Mouse (Mus musculus): Measurements from ENCODE around the gene Fam234b. TPM values are rescaled to one million over a fixed set of nuclear protein-coding genes. Genes with fewer than 3 reads are reported as not detected.

Gene Fam234b
- polyA plus RNA-seq, 1 experiment from 2014 or later = 32.5 TPM

- no peak overlapping the region for H3K9ac ChIP-seq (ENCODE audit: low read depth, low read length)
- 69% methylated on average over 4 of the region's 4 CpGs for WGBS
- DNase-seq (ENCODE audit: low spot score) = no peak
Observed at GRCm38 (mm10) chr6:135161356-135161755, 36.4 kb upstream of the Fam234b start.

GRCm38 (mm10) chr6:135162311-135162710, 35.5 kb upstream of the Fam234b start:
- Histone ChIP-seq H3K4me2 (replicated peaks; ENCODE audit: low read depth, low read length) (no peak overlapping the region), H3K9ac (ENCODE audit: low read depth, low read length) (no peak overlapping the region), H3K27ac (ENCODE audit: low read depth, low read length) (no peak overlapping the region), H3K4me1 (replicated peaks; ENCODE audit: control insufficient read depth, insufficient read depth, low read length) (no peaks in the 10 kb centered on the region), H3K36me3 (ENCODE audit: control insufficient read depth, insufficient read depth, low read length) (no peaks in the 10 kb centered on the region), H3K9me3 (ENCODE audit: control insufficient read depth, low read length) (no peaks in the 10 kb centered on the region), H3K27me3 (ENCODE audit: control insufficient read depth, insufficient read depth, low read length) (no peaks in the 10 kb centered on the region), H3K4me3 (ENCODE audit: low read depth, low read length) (no peak overlapping the region)
- ATAC-seq (ENCODE audit: low FRiP score) (no peak), DNase-seq (ENCODE audit: low spot score) (no peak)
- 85% methylated on average over 3 of the region's 3 CpGs for WGBS

More at GRCm38 (mm10) chr6:135161356-135161755, 36.4 kb upstream of the Fam234b start:
- Histone ChIP-seq H3K36me3 (ENCODE audit: control insufficient read depth, insufficient read depth, low read length) (no peaks in the 10 kb centered on the region), H3K27ac (ENCODE audit: low read depth, low read length) (no peak overlapping the region), H3K4me1 (replicated peaks; ENCODE audit: control insufficient read depth, insufficient read depth, low read length) (no peaks in the 10 kb centered on the region), H3K4me3 (ENCODE audit: low read depth, low read length) (no peak overlapping the region), H3K9me3 (ENCODE audit: control insufficient read depth, low read length) (no peaks in the 10 kb centered on the region), H3K4me2 (replicated peaks; ENCODE audit: low read depth, low read length) (no peak overlapping the region), H3K27me3 (ENCODE audit: control insufficient read depth, insufficient read depth, low read length) (no peaks in the 10 kb centered on the region)
- no peak for ATAC-seq (ENCODE audit: low FRiP score)

- no peaks in the 10 kb centered on the region for H3K9me3 ChIP-seq (ENCODE audit: control insufficient read depth, low read length)
- ATAC-seq (ENCODE audit: low FRiP score) = no peak
- no peaks in the 10 kb centered on the region for H3K27me3 ChIP-seq (ENCODE audit: control insufficient read depth, insufficient read depth, low read length)
- 87% methylated on average over 4 of the region's 4 CpGs for WGBS
- no peaks in the 10 kb centered on the region for H3K36me3 ChIP-seq (ENCODE audit: control insufficient read depth, insufficient read depth, low read length)
- no peak for DNase-seq (ENCODE audit: low spot score)
- H3K27ac ChIP-seq (ENCODE audit: low read depth, low read length) = no peak overlapping the region
- no peaks in the 10 kb centered on the region for H3K4me1 ChIP-seq (replicated peaks; ENCODE audit: control insufficient read depth, insufficient read depth, low read length)
- H3K4me3 ChIP-seq (ENCODE audit: low read depth, low read length) = no peak overlapping the region
- H3K9ac ChIP-seq (ENCODE audit: low read depth, low read length) = no peak overlapping the region
- H3K4me2 ChIP-seq (replicated peaks; ENCODE audit: low read depth, low read length) = no peak overlapping the region
Observed at GRCm38 (mm10) chr6:135162861-135163260, 34.9 kb upstream of the Fam234b start.

GRCm38 (mm10) chr6:135165191-135165590, 32.6 kb upstream of the Fam234b start:
- no peak for ATAC-seq (ENCODE audit: low FRiP score)
- no peak for DNase-seq (ENCODE audit: low spot score)
- WGBS = 72% methylated on average over 3 of the region's 3 CpGs
- H3K4me1 ChIP-seq (replicated peaks; ENCODE audit: control insufficient read depth, insufficient read depth, low read length) = no peaks in the 10 kb centered on the region
- no peaks in the 10 kb centered on the region for H3K36me3 ChIP-seq (ENCODE audit: control insufficient read depth, insufficient read depth, low read length)
- no peaks in the 10 kb centered on the region for H3K27me3 ChIP-seq (ENCODE audit: control insufficient read depth, insufficient read depth, low read length)
- H3K27ac ChIP-seq (ENCODE audit: low read depth, low read length) = no peak overlapping the region
- no peaks in the 10 kb centered on the region for H3K9me3 ChIP-seq (ENCODE audit: control insufficient read depth, low read length)
- H3K4me3 ChIP-seq (ENCODE audit: low read depth, low read length) = no peak overlapping the region
- H3K4me2 ChIP-seq (replicated peaks; ENCODE audit: low read depth, low read length) = no peak overlapping the region
- H3K9ac ChIP-seq (ENCODE audit: low read depth, low read length) = no peak overlapping the region

- no peak overlapping the region for H3K27ac ChIP-seq (ENCODE audit: low read depth, low read length)
- no peaks in the 10 kb centered on the region for H3K36me3 ChIP-seq (ENCODE audit: control insufficient read depth, insufficient read depth, low read length)
- no peak overlapping the region for H3K9ac ChIP-seq (ENCODE audit: low read depth, low read length)
- DNase-seq (ENCODE audit: low spot score) (no peak), ATAC-seq (ENCODE audit: low FRiP score) (no peak)
- no peaks in the 10 kb centered on the region for H3K9me3 ChIP-seq (ENCODE audit: control insufficient read depth, low read length)
- H3K27me3 ChIP-seq (ENCODE audit: control insufficient read depth, insufficient read depth, low read length) = no peaks in the 10 kb centered on the region
- no peaks in the 10 kb centered on the region for H3K4me1 ChIP-seq (replicated peaks; ENCODE audit: control insufficient read depth, insufficient read depth, low read length)
- no peak overlapping the region for H3K4me2 ChIP-seq (replicated peaks; ENCODE audit: low read depth, low read length)
- no peak overlapping the region for H3K4me3 ChIP-seq (ENCODE audit: low read depth, low read length)
- 79% methylated on average over 2 of the region's 2 CpGs for WGBS
Observed at GRCm38 (mm10) chr6:135165706-135166105, 32.1 kb upstream of the Fam234b start.

GRCm38 (mm10) chr6:135166262-135166661, 31.5 kb upstream of the Fam234b start:
- Histone ChIP-seq H3K4me2 (replicated peaks; ENCODE audit: low read depth, low read length) (no peak overlapping the region), H3K4me3 (ENCODE audit: low read depth, low read length) (no peak overlapping the region), H3K36me3 (ENCODE audit: control insufficient read depth, insufficient read depth, low read length) (no peaks in the 10 kb centered on the region), H3K27me3 (ENCODE audit: control insufficient read depth, insufficient read depth, low read length) (no peaks in the 10 kb centered on the region), H3K27ac (ENCODE audit: low read depth, low read length) (no peak overlapping the region), H3K4me1 (replicated peaks; ENCODE audit: control insufficient read depth, insufficient read depth, low read length) (no peaks in the 10 kb centered on the region), H3K9me3 (ENCODE audit: control insufficient read depth, low read length) (no peaks in the 10 kb centered on the region), H3K9ac (ENCODE audit: low read depth, low read length) (no peak overlapping the region)
- 92% methylated on average over 3 of the region's 3 CpGs for WGBS
- ATAC-seq (ENCODE audit: low FRiP score) (no peak), DNase-seq (ENCODE audit: low spot score) (no peak)

- 70% methylated on average over 5 of the region's 5 CpGs for WGBS
Observed at GRCm38 (mm10) chr6:135166712-135167111, 31.1 kb upstream of the Fam234b start.

GRCm38 (mm10) chr6:135167380-135168311, 30.1 kb upstream of the Fam234b start:
- H3K4me3 ChIP-seq (ENCODE audit: low read depth, low read length) = peak overlapping the region; percentile 48
- peak overlapping the region; percentile 58 for H3K9ac ChIP-seq (ENCODE audit: low read depth, low read length)
- H3K36me3 ChIP-seq (ENCODE audit: control insufficient read depth, insufficient read depth, low read length) = no peaks in the 10 kb centered on the region
- DNase-seq (ENCODE audit: low spot score) = peak; percentile 86
- WGBS = 5% methylated on average over 45 of the region's 46 CpGs
- H3K9me3 ChIP-seq (ENCODE audit: control insufficient read depth, low read length) = no peaks in the 10 kb centered on the region
- H3K27ac ChIP-seq (ENCODE audit: low read depth, low read length) = no peak overlapping the region
- H3K4me2 ChIP-seq (replicated peaks; ENCODE audit: low read depth, low read length) = peak overlapping the region; percentile 93
- H3K27me3 ChIP-seq (ENCODE audit: control insufficient read depth, insufficient read depth, low read length) = no peaks in the 10 kb centered on the region
- H3K4me1 ChIP-seq (replicated peaks; ENCODE audit: control insufficient read depth, insufficient read depth, low read length) = no peaks in the 10 kb centered on the region
- ATAC-seq (ENCODE audit: low FRiP score) = peak; percentile 91

More at GRCm38 (mm10) chr6:135166712-135167111, 31.1 kb upstream of the Fam234b start:
- H3K4me1 ChIP-seq (replicated peaks; ENCODE audit: control insufficient read depth, insufficient read depth, low read length) = no peaks in the 10 kb centered on the region
- no peaks in the 10 kb centered on the region for H3K36me3 ChIP-seq (ENCODE audit: control insufficient read depth, insufficient read depth, low read length)
- H3K9me3 ChIP-seq (ENCODE audit: control insufficient read depth, low read length) = no peaks in the 10 kb centered on the region
- no peak overlapping the region for H3K4me2 ChIP-seq (replicated peaks; ENCODE audit: low read depth, low read length)
- no peak overlapping the region for H3K27ac ChIP-seq (ENCODE audit: low read depth, low read length)
- DNase-seq (ENCODE audit: low spot score) (no peak), ATAC-seq (ENCODE audit: low FRiP score) (no peak)
- no peak overlapping the region for H3K9ac ChIP-seq (ENCODE audit: low read depth, low read length)
- no peaks in the 10 kb centered on the region for H3K27me3 ChIP-seq (ENCODE audit: control insufficient read depth, insufficient read depth, low read length)
- no peak overlapping the region for H3K4me3 ChIP-seq (ENCODE audit: low read depth, low read length)

- Histone ChIP-seq H3K9me3 (ENCODE audit: control insufficient read depth, low read length) (no peaks in the 10 kb centered on the region), H3K36me3 (ENCODE audit: control insufficient read depth, insufficient read depth, low read length) (no peaks in the 10 kb centered on the region), H3K27ac (ENCODE audit: low read depth, low read length) (no peak overlapping the region), H3K9ac (ENCODE audit: low read depth, low read length) (no peak overlapping the region; the same call in 1 of the 2 replicates), H3K4me2 (replicated peaks; ENCODE audit: low read depth, low read length) (peak overlapping the region; percentile 93), H3K27me3 (ENCODE audit: control insufficient read depth, insufficient read depth, low read length) (no peaks in the 10 kb centered on the region), H3K4me3 (ENCODE audit: low read depth, low read length) (peak overlapping the region; percentile 48), H3K4me1 (replicated peaks; ENCODE audit: control insufficient read depth, insufficient read depth, low read length) (no peaks in the 10 kb centered on the region)
- DNase-seq (ENCODE audit: low spot score) = no peak
- ATAC-seq (ENCODE audit: low FRiP score) = no peak
- 79% methylated on average over 6 of the region's 6 CpGs for WGBS
Observed at GRCm38 (mm10) chr6:135168471-135168870, 29.3 kb upstream of the Fam234b start.

All from hindbrain, embryonic 11.5 days (tissue).